Mouse (Mus musculus) bone marrow macrophage, adult 2 months (primary cell): ENCODE measurements around the gene Cnnm3.

Experiments
- CTCF ChIP-seq: IDR thresholded peaks from 2 replicates; pipeline ENCODE4 v1.5.1; 2012; ENCODE audit warnings: low read depth, mild to moderate bottlenecking, low read length, moderate library complexity
- POLR2A ChIP-seq: IDR thresholded peaks from 2 replicates; pipeline ENCODE4 v1.6.1; 2012; ENCODE audit warnings: mild to moderate bottlenecking, low read depth, low read length, borderline replicate concordance

DNA sequence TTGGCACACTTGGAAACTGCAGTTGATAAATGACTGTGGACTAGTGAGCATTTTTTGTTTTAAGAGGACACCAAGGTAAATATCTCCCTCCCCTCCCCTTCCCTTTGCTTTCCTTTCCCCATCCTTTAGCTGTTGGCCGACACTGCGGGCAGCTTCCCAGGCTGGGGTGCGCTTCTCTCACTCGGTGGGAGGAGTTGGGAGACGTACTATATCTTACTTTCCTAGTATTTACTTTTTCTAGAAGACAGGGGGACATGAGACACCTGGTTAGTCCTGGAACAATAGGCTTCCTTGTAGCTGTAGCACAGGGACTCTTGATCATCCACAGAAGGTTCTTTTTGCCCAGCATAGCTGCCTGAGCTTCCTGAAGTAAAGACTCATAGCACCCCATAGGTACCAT lies 12.4 kb downstream of the Cnnm3 start:
- no peak for TF ChIP-seq POLR2A
- no peak for TF ChIP-seq CTCF
